Mouse (Mus musculus): ENCODE measurements at regions not wholly inside any gene's neighbourhood (a gene's known extent, or its start where the extent isn't known, plus 50 kb on each side); places are given as distances from the start of the nearest gene placed in this dataset.

- intact Hi-C loops (cut with DNase I), result no loop called here
- DNase-seq (ENCODE audit: low spot score in 2 of 2), result no peak
Measured at GRCm38 (mm10) chr2:50949717-50950116, 199.2 kb downstream of the Rnd3 start.

- no peak for DNase-seq (ENCODE audit: low spot score in 2 of 2)
Measured at GRCm38 (mm10) chr2:50945526-50945925, 203.4 kb downstream of the Rnd3 start.

GRCm38 (mm10) chr2:50943180-50943579 lies 205.7 kb downstream of the Rnd3 start:
- no peak for DNase-seq (ENCODE audit: low spot score in 2 of 2)
- intact Hi-C loops (cut with DNase I), result no loop called here

More at GRCm38 (mm10) chr2:50945526-50945925, 203.4 kb downstream of the Rnd3 start:
- intact Hi-C loops (cut with DNase I), result no loop called here

- no peak for DNase-seq (ENCODE audit: low spot score in 2 of 2)
- intact Hi-C loops (cut with DNase I), result no loop called here
Measured at GRCm38 (mm10) chr2:50942741-50943140, 206.2 kb downstream of the Rnd3 start.

GRCm38 (mm10) chr2:50932936-50933335 lies 216.0 kb downstream of the Rnd3 start:
- DNase-seq (ENCODE audit: low spot score in 2 of 2), result no peak
- intact Hi-C loops (cut with DNase I), result no loop called here

GRCm38 (mm10) chr2:50921002-50921401 lies 227.9 kb downstream of the Rnd3 start:
- intact Hi-C loops (cut with DNase I), result no loop called here

GRCm38 (mm10) chr2:50916323-50917221 lies 232.3 kb downstream of the Rnd3 start:
- DNase-seq (ENCODE audit: low spot score in 2 of 2), result peak; percentile 4
- intact Hi-C loops (cut with DNase I), result no loop called here

More at GRCm38 (mm10) chr2:50921002-50921401, 227.9 kb downstream of the Rnd3 start:
- DNase-seq (ENCODE audit: low spot score in 2 of 2), result no peak

GRCm38 (mm10) chr2:50915149-50915548 lies 233.8 kb downstream of the Rnd3 start:
- DNase-seq (ENCODE audit: low spot score in 2 of 2), result no peak
- intact Hi-C loops (cut with DNase I), result no loop called here

GRCm38 (mm10) chr2:50914176-50914575 lies 234.7 kb downstream of the Rnd3 start:
- no peak for DNase-seq (ENCODE audit: low spot score in 2 of 2)

GRCm38 (mm10) chr2:50908762-50909161 lies 240.1 kb downstream of the Rnd3 start:
- intact Hi-C loops (cut with DNase I), result no loop called here
- DNase-seq (ENCODE audit: low spot score in 2 of 2), result no peak

More at GRCm38 (mm10) chr2:50914176-50914575, 234.7 kb downstream of the Rnd3 start:
- intact Hi-C loops (cut with DNase I), result no loop called here

- no peak for DNase-seq (ENCODE audit: low spot score in 2 of 2)
- intact Hi-C loops (cut with DNase I), result no loop called here
Measured at GRCm38 (mm10) chr2:50902701-50903100, 246.2 kb downstream of the Rnd3 start.

GRCm38 (mm10) chr2:50902220-50902619 lies 246.7 kb downstream of the Rnd3 start:
- intact Hi-C loops (cut with DNase I), result no loop called here
- DNase-seq (ENCODE audit: low spot score in 2 of 2), result no peak

- intact Hi-C loops (cut with DNase I), result no loop called here
- no peak for DNase-seq (ENCODE audit: low spot score in 2 of 2)
Measured at GRCm38 (mm10) chr2:50888992-50889391, 259.9 kb downstream of the Rnd3 start.

GRCm38 (mm10) chr2:50887954-50888353 lies 261.0 kb downstream of the Rnd3 start:
- intact Hi-C loops (cut with DNase I), result no loop called here
- no peak for DNase-seq (ENCODE audit: low spot score in 2 of 2)

- DNase-seq (ENCODE audit: low spot score in 2 of 2), result no peak
- intact Hi-C loops (cut with DNase I), result no loop called here
Measured at GRCm38 (mm10) chr2:50885924-50886315, 263.0 kb downstream of the Rnd3 start.

GRCm38 (mm10) chr2:50885280-50885923 lies 263.5 kb downstream of the Rnd3 start:
- no peak for DNase-seq (ENCODE audit: low spot score in 2 of 2)

GRCm38 (mm10) chr2:50881514-50882038 lies 267.3 kb downstream of the Rnd3 start:
- intact Hi-C loops (cut with DNase I), result no loop called here
- no peak for DNase-seq (ENCODE audit: low spot score in 2 of 2)

More at GRCm38 (mm10) chr2:50885280-50885923, 263.5 kb downstream of the Rnd3 start:
- intact Hi-C loops (cut with DNase I), result no loop called here

GRCm38 (mm10) chr2:50880806-50881205 lies 268.1 kb downstream of the Rnd3 start:
- intact Hi-C loops (cut with DNase I), result no loop called here

GRCm38 (mm10) chr2:50877716-50878115 lies 271.2 kb downstream of the Rnd3 start:
- no peak for DNase-seq (ENCODE audit: low spot score in 2 of 2)
- intact Hi-C loops (cut with DNase I), result no loop called here

More at GRCm38 (mm10) chr2:50880806-50881205, 268.1 kb downstream of the Rnd3 start:
- no peak for DNase-seq (ENCODE audit: low spot score in 2 of 2)

- intact Hi-C loops (cut with DNase I), result no loop called here
- DNase-seq (ENCODE audit: low spot score in 2 of 2), result no peak
Measured at GRCm38 (mm10) chr2:50875072-50875471, 273.8 kb downstream of the Rnd3 start.

Data from left cerebral cortex, postnatal 36 days (tissue).